Mouse (Mus musculus) hindbrain, embryonic 11.5 days (tissue): ENCODE measurements at regions not wholly inside any gene's neighbourhood (a gene's known extent, or its start where the extent isn't known, plus 50 kb on each side); places are given as distances from the start of the nearest gene placed in this dataset.

Source experiments
- ATAC-seq: fragments of 200-750 bp; cut with Nextera tagmentation; 2 replicates; pipeline ENCODE4 v1.8.0; 2017; ENCODE audit warnings: mild to moderate bottlenecking, moderate TSS enrichment, moderate library complexity; ENCODE audit not compliant: low FRiP score
- DNase-seq: peaks from one replicate; pipeline ENCODE4 v3.0.0-alpha.2; 2015; ENCODE audit warnings: low spot score
- H3K27ac ChIP-seq: fragments of 300-500 bp; sonication (generic); 2 replicates; pipeline ENCODE4 v1.5.1; 2014; ENCODE audit warnings: mild to moderate bottlenecking, low read depth, low read length
- H3K27me3 ChIP-seq: fragments of 300-500 bp; sonication (generic); 2 replicates; pipeline ENCODE4 v1.6.1; 2014; ENCODE audit warnings: mild to moderate bottlenecking, low read length, moderate library complexity, mixed read lengths; ENCODE audit not compliant: control insufficient read depth, insufficient read depth
- H3K36me3 ChIP-seq: fragments of 300-500 bp; sonication (generic); 2 replicates; pipeline ENCODE4 v1.6.1; 2014; ENCODE audit warnings: mild to moderate bottlenecking, low read length, moderate library complexity, mixed read lengths; ENCODE audit not compliant: control insufficient read depth, insufficient read depth
- H3K4me1 ChIP-seq: fragments of 300-500 bp; sonication (generic); replicated peaks from 2 replicates; pipeline ENCODE4 v1.6.1; 2014; ENCODE audit warnings: low read length, mixed read lengths; ENCODE audit not compliant: control insufficient read depth, insufficient read depth
- H3K4me2 ChIP-seq: fragments of 300-500 bp; sonication (generic); replicated peaks from 2 replicates; pipeline ENCODE4 v1.6.1; 2014; ENCODE audit warnings: mild to moderate bottlenecking, low read depth, low read length
- H3K4me3 ChIP-seq: fragments of 300-500 bp; sonication (generic); 2 replicates; pipeline ENCODE4 v1.5.1; 2014; ENCODE audit warnings: low read depth, low read length
- H3K9ac ChIP-seq: fragments of 300-500 bp; sonication (generic); 2 replicates; pipeline ENCODE4 v1.6.1; 2014; ENCODE audit warnings: low read depth, low read length
- H3K9me3 ChIP-seq: fragments of 300-500 bp; sonication (generic); 2 replicates; pipeline ENCODE4 v1.6.1; 2016; ENCODE audit warnings: low read length; ENCODE audit not compliant: control insufficient read depth
- WGBS: fragments of 180-500 bp; shearing (Covaris S2); extraction: QIAGEN DNeasy Blood & Tissue Kit; methylation state at CpG from one replicate; pipeline ENCODE4 v1.1.7; 2014; 5-methylcytosine and 5-hydroxymethylcytosine counted together

- no peaks in the 10 kb centered on the region for H3K27me3 ChIP-seq
- H3K27ac ChIP-seq, result no peak overlapping the region
- no peak overlapping the region for H3K9ac ChIP-seq
- H3K4me2 ChIP-seq, result no peak overlapping the region
- no peaks in the 10 kb centered on the region for H3K36me3 ChIP-seq
- WGBS, result 72% methylated on average over 2 of the region's 2 CpGs
- ATAC-seq (no peak), DNase-seq (no peak)
- H3K4me3 ChIP-seq, result no peak overlapping the region
- no peaks in the 10 kb centered on the region for H3K4me1 ChIP-seq
- no peaks in the 10 kb centered on the region for H3K9me3 ChIP-seq
These were observed 453.4 kb downstream of the Otol1 start for GRCm38 (mm10) chr3:70460811-70461210.

- Histone ChIP-seq H3K27ac (no peak overlapping the region), H3K4me3 (no peak overlapping the region), H3K36me3 (no peaks in the 10 kb centered on the region), H3K4me1 (no peaks in the 10 kb centered on the region), H3K27me3 (no peaks in the 10 kb centered on the region), H3K9me3 (no peaks in the 10 kb centered on the region), H3K4me2 (no peak overlapping the region), H3K9ac (no peak overlapping the region)
- ATAC-seq (no peak), DNase-seq (no peak)
These were observed 455.8 kb downstream of the Otol1 start for GRCm38 (mm10) chr3:70463221-70463620.

- Histone ChIP-seq H3K9ac (no peak overlapping the region), H3K27ac (no peak overlapping the region), H3K36me3 (no peaks in the 10 kb centered on the region), H3K4me2 (no peak overlapping the region), H3K9me3 (no peaks in the 10 kb centered on the region), H3K4me3 (no peak overlapping the region), H3K4me1 (no peaks in the 10 kb centered on the region), H3K27me3 (no peaks in the 10 kb centered on the region)
- peak; percentile 35 for DNase-seq
- peak; percentile 85 for ATAC-seq
- WGBS, result 56% methylated on average over 9 of the region's 9 CpGs
These were observed 475.1 kb downstream of the Otol1 start for GRCm38 (mm10) chr3:70482521-70482920.

- no peak for ATAC-seq
- 69% methylated on average over 5 of the region's 5 CpGs for WGBS
- Histone ChIP-seq H3K4me2 (no peak overlapping the region), H3K9ac (no peak overlapping the region), H3K4me3 (no peak overlapping the region), H3K9me3 (no peaks in the 10 kb centered on the region), H3K36me3 (no peaks in the 10 kb centered on the region), H3K27me3 (no peaks in the 10 kb centered on the region), H3K27ac (no peak overlapping the region), H3K4me1 (no peaks in the 10 kb centered on the region)
- DNase-seq, result no peak
These were observed 475.8 kb downstream of the Otol1 start for GRCm38 (mm10) chr3:70483066-70483743.

- no peak overlapping the region for H3K4me2 ChIP-seq
- no peaks in the 10 kb centered on the region for H3K27me3 ChIP-seq
- no peaks in the 10 kb centered on the region for H3K36me3 ChIP-seq
- ATAC-seq (no peak), DNase-seq (no peak)
- H3K27ac ChIP-seq, result no peak overlapping the region
- H3K4me3 ChIP-seq, result no peak overlapping the region
- H3K9me3 ChIP-seq, result no peaks in the 10 kb centered on the region
- H3K4me1 ChIP-seq, result no peaks in the 10 kb centered on the region; the same call in 1 of the 2 replicates
- H3K9ac ChIP-seq, result no peak overlapping the region
These were observed 489.0 kb downstream of the Otol1 start for GRCm38 (mm10) chr3:70496431-70496830.

- no peak overlapping the region for H3K4me2 ChIP-seq
- WGBS, result 86% methylated on average over 5 of the region's 5 CpGs
- ATAC-seq (no peak), DNase-seq (no peak)
- no peaks in the 10 kb centered on the region; the same call in 1 of the 2 replicates for H3K4me1 ChIP-seq
- no peak overlapping the region for H3K4me3 ChIP-seq
- H3K36me3 ChIP-seq, result no peaks in the 10 kb centered on the region
- no peaks in the 10 kb centered on the region for H3K9me3 ChIP-seq
- no peak overlapping the region for H3K9ac ChIP-seq
- H3K27me3 ChIP-seq, result no peaks in the 10 kb centered on the region
- no peak overlapping the region for H3K27ac ChIP-seq
These were observed 492.9 kb downstream of the Otol1 start for GRCm38 (mm10) chr3:70500245-70500858.

- H3K4me3 ChIP-seq, result no peak overlapping the region
- no peaks in the 10 kb centered on the region for H3K9me3 ChIP-seq
- no peak overlapping the region for H3K4me2 ChIP-seq
- 59% methylated on average over 9 of the region's 9 CpGs for WGBS
- H3K27ac ChIP-seq, result no peak overlapping the region
- H3K36me3 ChIP-seq, result no peaks in the 10 kb centered on the region
- no peak for ATAC-seq
- H3K9ac ChIP-seq, result no peak overlapping the region
- peak; percentile 14 for DNase-seq
- H3K4me1 ChIP-seq, result no peaks in the 10 kb centered on the region; the same call in 1 of the 2 replicates
- no peaks in the 10 kb centered on the region for H3K27me3 ChIP-seq
These were observed 493.9 kb downstream of the Otol1 start for GRCm38 (mm10) chr3:70500991-70501961.

- no peaks in the 10 kb centered on the region for H3K9me3 ChIP-seq
- ATAC-seq (no peak), DNase-seq (no peak)
- no peak overlapping the region for H3K9ac ChIP-seq
- WGBS, result 92% methylated on average over 2 of the region's 2 CpGs
- H3K36me3 ChIP-seq, result no peaks in the 10 kb centered on the region
- no peak overlapping the region for H3K4me2 ChIP-seq
- H3K27ac ChIP-seq, result no peak overlapping the region
- H3K27me3 ChIP-seq, result no peaks in the 10 kb centered on the region
- no peak overlapping the region for H3K4me3 ChIP-seq
- H3K4me1 ChIP-seq, result no peaks in the 10 kb centered on the region
These were observed 526.3 kb downstream of the Otol1 start for GRCm38 (mm10) chr3:70533593-70534321.
